Mouse (Mus musculus): ENCODE measurements around the gene Aktip.

Gene Aktip

GRCm38 (mm10) chr8:91126786-91127185 is 73.0 kb downstream of the Aktip start:
- DNase-seq (ENCODE audit: low spot score in 2 of 2): no peak

DNA sequence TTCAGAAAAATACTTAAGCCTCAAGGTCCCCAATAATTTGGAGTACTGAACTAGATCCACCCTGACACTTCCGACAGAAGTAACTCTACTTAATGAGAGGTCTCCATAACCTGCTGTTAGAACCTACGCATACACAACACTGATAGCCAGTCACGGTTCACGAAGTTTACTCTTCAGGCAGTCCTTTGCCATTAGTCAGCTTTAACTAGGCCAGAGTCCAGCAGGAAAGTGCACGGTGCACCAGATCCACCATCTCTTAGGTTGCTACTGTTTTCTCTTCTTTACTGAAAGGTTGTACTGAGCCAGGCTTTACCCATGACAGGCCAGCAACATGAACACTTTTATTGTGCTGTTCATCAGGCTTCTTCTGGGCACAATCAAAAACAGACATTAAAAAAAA is 75.5 kb downstream of the Aktip start:
- no peak for DNase-seq (ENCODE audit: low spot score in 2 of 2)

DNA sequence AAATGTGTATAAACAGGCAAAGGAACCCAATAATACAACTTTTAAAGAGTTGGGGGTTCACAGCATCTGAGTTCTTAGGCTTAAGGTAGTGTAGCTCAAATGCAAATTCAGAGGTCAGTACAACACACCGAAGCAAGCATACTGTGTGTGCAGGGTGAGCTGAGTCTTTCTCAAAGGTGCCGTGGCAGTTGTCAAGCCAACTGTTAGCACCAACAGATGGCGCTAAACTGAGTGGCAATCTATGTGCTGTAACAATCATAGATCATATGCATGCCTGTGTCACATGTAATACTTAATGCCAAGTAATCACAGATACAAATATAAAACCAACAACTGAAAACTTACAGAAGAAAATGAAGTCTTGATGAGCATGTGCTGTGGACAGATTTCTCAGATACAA is 81.6 kb downstream of the Aktip start:
- DNase-seq (ENCODE audit: low spot score in 2 of 2): no peak

- no peak for DNase-seq (ENCODE audit: low spot score in 2 of 2)
Measured at GRCm38 (mm10) chr8:91117537-91117936, 82.2 kb downstream of the Aktip start.

DNA sequence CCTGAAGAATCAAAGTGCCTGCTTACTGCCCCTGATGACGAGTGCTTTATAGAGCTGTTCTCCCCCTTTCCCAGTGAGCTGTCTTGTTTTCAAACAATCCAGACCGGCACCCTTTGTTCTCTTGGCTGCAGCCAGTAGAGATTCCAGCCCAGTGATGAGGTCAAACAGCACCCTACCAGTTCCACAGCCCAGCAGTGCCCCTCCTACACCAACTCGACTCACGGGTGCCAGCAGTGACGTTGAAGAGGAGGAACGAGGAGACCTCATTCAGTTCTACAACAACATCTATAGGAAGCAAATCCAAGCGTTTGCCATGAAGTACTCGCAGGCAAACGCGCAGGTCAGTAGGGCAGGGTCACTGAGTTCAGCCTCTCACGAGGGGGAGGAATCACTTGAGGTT is 84.9 kb downstream of the Aktip start:
- DNase-seq (ENCODE audit: low spot score in 2 of 2): no peak

- no peak for DNase-seq (ENCODE audit: low spot score in 2 of 2)
Measured at GRCm38 (mm10) chr8:91114428-91114827, 85.3 kb downstream of the Aktip start.

- DNase-seq (ENCODE audit: low spot score in 2 of 2): no peak
Measured at GRCm38 (mm10) chr8:91111868-91112477, 87.8 kb downstream of the Aktip start.

DNA sequence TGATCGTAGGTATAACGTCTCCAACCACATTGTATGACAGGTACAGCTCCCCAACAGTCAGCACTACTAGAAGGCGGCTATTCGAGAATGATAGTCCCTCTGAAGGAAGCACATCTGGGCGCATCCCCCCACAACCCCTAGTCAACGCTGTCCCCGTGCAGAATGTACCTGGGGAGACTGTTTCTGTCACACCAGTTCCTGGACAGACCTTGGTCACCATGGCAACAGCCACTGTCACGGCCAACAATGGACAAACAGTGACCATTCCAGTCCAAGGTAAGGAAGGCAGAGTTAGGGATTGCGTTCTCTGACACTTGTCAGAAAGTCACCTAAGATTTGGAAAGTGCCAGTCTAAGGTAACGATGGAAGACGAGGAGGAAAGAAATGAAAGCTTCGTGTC is 93.5 kb downstream of the Aktip start:
- DNase-seq (ENCODE audit: low spot score in 2 of 2): no peak

GRCm38 (mm10) chr8:91098106-91098505 is 101.7 kb downstream of the Aktip start:
- no peak for DNase-seq (ENCODE audit: low spot score in 2 of 2)

- DNase-seq (ENCODE audit: low spot score in 2 of 2): no peak
Measured at GRCm38 (mm10) chr8:91094135-91094534, 105.6 kb downstream of the Aktip start.

DNA sequence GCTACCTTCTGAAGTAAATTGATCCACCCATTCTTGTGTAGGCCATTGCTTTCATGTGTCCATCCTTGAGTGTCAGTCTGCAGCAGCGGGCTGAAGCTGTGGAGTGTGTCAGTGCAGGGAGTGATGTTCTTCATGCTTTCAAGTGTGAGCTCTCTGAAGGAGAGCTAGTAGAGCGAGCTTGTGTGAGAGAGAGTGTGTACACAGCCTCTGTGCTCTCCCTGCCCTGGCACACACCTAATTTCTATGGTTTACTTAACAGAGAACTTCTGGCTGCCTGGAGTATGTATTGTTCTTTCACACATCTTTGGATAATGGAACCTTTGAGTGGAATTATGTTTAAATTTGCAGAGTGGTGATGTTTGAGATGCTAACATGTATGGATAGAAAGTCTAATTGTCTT is 110.2 kb downstream of the Aktip start:
- DNase-seq (ENCODE audit: low spot score in 2 of 2): no peak

DNA sequence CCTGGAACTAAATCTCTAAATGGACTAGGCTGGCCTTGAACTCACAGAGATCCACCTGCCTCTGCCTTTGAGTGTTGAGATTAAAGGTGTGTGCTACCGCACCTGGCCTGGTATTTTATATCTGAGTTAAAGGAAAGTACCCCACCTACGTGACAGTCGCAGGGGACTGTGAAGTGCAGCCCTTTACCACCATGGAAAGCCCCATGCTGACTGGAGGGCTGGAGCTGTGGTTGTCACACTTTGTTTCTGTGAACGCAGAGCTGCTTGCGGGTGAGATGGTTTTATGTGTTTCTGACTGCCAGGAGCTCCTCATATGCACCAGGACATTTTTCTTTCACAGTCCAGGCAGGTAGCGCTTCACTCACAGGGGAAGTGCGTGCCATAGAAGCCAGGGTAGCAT is 111.3 kb downstream of the Aktip start:
- DNase-seq (ENCODE audit: low spot score in 2 of 2): no peak

- DNase-seq (ENCODE audit: low spot score in 2 of 2): no peak
Measured at GRCm38 (mm10) chr8:91082428-91082827, 117.3 kb downstream of the Aktip start.

- no peak for DNase-seq (ENCODE audit: low spot score in 2 of 2)
Measured at GRCm38 (mm10) chr8:91081911-91082310, 117.9 kb downstream of the Aktip start.

GRCm38 (mm10) chr8:91079678-91080077 is 120.1 kb downstream of the Aktip start:
- DNase-seq (ENCODE audit: low spot score in 2 of 2): no peak

DNA sequence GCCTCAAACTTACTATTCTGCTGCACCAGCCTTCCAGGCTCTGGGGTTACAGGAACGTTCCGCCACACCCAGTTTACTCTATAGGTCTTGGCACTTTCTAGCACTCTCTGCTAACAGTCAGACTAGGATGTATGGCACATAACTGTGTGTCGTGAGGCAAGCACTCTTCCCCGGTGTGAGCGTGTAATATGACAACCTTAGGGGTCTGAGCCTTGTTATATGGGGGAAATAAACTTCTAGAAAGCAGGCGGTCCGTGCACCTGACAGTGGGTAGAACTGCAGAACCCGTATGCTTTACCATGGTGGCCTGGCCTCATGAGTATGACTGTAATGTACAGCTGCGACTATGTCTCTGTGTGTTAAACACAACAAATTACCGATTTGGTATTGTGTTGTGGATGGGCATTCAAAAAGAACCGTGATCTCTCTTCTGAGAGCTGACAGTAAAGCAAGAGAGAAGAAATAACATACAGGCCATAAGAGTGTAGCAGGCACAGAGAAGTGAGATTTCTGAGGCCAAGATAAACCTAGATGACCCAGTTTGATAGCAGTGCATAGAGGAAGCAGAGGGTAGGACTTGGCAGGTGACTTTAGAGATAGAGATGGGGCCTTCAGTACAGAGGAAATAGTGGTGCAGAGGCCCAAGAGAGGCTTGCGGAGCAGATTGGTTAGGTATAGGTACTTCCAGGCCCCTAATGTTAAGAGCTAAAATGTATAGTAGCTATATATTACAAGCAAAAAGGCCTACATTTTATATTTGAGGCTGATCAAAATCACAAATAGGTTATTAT is 122.5 kb downstream of the Aktip start:
- no peak for DNase-seq (ENCODE audit: low spot score in 2 of 2)

DNA sequence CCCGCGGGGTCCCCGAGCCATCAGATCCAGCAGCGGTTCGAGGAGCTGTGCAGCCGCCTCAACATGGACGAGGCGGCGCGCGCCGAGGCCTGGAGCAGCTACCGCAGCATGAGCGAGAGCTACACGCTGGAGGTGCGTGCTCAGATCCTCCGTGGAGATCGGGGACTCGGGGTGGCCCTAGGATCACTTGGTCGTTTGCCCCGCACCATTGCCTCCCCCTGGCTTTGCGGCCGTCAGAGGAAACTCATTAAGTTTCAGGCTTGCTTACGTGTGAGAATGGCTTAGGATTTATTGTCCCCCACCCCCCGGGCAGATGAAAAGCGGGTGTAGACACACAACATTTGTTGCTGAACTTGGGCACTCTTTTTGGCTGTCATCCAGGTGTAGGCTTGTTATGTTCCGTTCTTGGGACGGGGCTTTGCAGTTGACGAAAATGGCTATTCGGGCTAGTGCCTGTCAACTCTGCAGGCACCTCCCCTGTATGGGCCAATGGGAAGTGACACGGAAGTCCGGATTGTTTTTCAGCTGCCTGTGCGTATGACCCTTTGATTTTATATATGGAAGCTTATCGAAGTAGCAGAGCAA is 129.4 kb downstream of the Aktip start:
- DNase-seq (ENCODE audit: low spot score in 2 of 2): peak in 1 of 2 experiments; percentile 48

DNA sequence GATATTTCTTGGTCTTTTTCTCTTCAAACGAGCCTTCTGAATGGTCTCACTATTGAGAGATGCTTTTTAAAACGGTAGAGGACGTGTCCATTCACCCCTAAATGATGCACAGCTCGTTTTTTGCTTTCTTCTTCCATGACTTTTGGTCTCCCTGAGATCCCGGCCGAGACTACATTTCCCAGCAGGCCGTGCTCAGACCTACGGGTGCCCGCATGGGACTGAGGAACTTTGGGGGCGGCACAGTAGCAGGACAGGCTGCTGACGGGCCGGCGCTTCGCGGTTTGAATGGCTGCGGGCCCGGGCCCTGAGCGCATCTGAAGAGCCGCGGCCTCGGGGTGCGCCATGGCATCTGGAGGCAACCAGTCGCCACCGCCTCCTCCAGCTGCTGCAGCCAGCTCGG is 129.9 kb downstream of the Aktip start, which contains the start of gene Rbl2:
Gene Rbl2 (plus strand): TSS at position 224 of the 400 bp plus-strand sequence.
- peak; percentile 91 to 93 for DNase-seq (ENCODE audit: low spot score in 2 of 2)

- peak in 1 of 2 experiments; percentile 6 for DNase-seq (ENCODE audit: low spot score in 2 of 2)
Measured at GRCm38 (mm10) chr8:91069407-91069806, 130.4 kb downstream of the Aktip start.

- no peak for DNase-seq (ENCODE audit: low spot score in 2 of 2)
Measured at GRCm38 (mm10) chr8:91065179-91065578, 134.6 kb downstream of the Aktip start.
